Mouse (Mus musculus): ENCODE measurements around the gene Ackr1. TPM values are rescaled to one million over a fixed set of nuclear protein-coding genes. Genes with fewer than 3 reads are reported as not detected.
"Not testable (repeated sequence)": the region's sequence is repeated elsewhere in the genome, so short reads cannot be mapped to it uniquely, and the experiment has no call there.

Ackr1 gene
- total RNA-seq, 2 experiments from 2014 or later, result 77.4 to 81.1 TPM

DNA sequence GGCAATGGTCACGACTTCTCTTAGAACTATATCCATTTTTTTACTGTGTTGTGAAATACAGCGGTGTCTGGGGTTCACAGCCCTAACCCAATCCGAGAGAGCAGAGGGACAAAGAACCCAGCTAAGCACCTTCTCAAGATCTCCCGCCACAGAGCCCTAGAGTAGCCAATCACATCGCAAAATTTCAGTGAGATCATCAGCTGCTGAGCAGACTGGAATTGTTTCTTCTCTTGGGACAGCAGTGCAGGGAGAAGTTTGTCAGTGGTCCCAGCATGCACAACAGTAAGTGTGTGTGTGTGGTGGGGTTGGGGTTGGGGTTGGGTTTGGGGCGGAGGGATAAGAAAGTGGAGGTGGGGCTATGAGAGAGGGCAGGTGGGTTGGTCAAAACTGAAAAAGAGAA is 16.4 kb upstream of the Ackr1 start:
- peak; percentile 64 to 70 for DNase-seq (ENCODE audit: low spot score in 2 of 2)

DNA sequence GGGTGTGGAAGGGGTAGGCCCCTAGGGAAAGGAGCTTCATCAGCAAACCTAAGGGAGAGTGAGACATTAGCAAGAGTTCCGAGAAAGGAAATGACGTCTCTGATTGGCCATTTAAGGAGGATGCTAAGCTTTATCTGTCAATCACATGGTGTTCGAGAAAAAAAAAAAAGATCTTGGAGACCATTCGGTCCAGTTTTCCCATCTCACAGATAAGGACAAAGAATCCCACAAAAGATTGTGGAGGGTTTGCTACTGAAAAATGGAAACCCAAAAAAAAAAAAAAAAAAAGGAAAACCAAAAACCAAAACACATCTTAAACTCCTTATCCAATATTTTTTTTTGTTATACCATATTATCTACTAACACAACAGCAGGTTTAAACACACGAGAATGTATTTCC is 15.6 kb upstream of the Ackr1 start:
- no peak for DNase-seq (ENCODE audit: low spot score in 2 of 2)

DNA sequence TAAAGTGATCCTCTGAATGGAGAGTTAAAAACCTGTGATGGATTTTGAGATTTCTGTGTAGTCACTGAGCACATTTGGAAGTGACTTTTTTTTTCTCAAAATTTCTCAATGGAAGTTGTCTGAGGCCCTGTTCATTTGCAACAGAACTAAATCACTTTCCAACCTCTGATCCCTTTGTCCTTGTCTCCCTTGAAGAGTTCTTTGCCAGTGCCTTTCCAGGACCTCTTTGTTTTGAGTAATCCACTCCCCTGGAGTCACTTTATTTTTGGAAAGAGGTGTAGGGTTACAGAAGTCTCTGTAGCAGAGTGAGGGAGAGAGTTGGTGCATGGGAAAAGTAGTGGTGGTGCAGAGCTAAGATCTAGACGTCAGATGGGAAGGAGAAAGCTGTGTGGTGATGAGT is 15.0 kb upstream of the Ackr1 start:
- no peak for DNase-seq (ENCODE audit: low spot score in 2 of 2)

DNA sequence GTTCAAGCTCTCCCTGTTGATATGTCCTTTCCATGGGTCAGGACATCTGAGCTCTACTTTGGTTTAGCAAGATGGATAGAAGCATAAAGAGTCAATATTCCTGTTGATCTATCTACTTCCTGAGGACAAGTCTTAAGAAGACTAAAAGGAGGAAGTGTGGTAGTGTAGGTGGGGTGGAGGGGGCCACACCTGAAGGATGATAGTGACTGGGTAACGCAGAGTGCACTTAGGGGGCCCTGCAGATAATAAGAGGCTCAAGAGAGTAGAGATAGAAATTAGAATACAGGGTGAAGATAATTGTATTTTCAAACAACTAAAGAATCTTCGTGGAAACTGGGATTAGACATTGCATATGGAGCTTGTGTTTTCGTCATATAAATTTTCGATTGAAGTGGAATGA is 11.6 kb upstream of the Ackr1 start:
- DNase-seq (ENCODE audit: low spot score in 2 of 2), result no peak

DNA sequence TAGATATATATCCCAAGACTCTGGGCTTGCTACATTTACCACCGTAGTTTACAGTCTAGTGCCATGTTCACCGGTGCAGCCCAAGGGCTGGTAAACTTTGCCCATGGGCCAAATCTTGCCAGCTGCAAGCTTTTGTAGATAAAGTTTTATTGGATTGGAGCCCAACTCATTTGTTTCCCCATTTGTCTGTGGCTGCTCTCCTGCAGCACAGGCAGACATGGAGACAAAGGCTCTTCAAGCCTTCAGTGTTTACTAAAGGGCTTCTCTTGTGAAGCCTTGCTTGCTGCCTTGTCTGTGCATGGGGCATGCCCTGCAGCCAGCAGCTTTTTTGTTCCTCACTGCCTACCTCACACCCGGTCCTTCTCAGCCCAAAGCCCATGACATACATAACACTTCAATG is 10.4 kb upstream of the Ackr1 start:
- no peak for DNase-seq (ENCODE audit: low spot score in 2 of 2)

DNA sequence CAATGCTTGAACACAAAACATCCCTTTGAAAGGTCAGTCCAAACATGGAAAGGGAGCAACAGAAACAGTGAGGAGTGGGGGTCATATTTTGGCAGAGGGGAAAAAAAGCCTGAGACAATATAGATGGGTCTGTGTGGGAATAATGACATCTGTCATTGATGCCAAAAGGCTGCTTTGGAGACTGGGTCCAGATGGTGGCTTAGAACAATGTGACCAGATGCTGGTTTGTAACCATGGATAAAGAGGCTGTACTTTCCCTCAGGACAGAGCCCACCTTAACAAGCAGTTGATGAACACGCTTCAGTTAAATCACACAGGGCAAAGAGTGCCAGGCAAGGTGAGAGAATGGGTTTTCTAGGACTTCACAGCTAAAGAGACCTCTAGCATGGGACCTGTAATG is 8.9 kb upstream of the Ackr1 start:
- DNase-seq (ENCODE audit: low spot score in 2 of 2), result no peak

DNA sequence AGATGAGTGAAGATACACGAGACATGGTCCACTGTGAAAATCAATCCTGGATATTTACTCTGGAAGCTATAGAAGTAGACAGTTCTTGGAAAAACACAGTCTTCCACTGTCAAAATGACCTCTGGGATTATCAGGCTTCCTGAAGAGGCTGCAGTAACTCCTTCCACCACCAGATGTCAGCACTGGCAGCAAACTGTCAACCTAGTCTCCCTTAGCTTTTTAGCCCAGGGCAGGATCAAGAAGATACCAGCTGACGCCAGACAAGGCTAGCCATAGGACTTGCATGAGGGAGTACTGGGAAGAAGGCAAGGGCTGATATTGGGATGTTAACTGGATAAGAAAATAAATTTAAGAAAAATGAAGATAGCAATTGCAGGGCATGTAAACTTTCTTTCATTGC is 6.0 kb upstream of the Ackr1 start:
- peak; percentile 75 to 77 for DNase-seq (ENCODE audit: low spot score in 2 of 2)

DNA sequence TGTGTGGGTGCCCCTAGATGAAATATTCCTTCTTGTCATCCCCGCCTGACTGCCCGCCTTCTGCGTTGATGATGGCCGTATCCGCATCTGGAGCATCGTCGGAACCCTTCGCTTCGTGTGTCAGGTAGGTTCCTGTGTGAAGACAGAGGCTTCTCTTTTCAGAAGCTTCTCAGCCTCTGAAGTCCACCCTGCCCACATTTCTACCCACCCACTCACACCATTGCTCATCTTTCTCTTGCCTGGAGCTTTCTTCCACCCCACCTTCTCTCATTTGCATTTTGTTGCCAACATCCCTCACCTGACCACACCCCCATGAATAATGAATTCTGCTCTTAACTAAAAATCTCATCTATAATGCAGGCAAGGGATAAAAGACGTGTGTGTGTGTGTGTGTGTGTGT is 3.5 kb upstream of the Ackr1 start:
- no peak for DNase-seq (ENCODE audit: low spot score in 2 of 2)

DNA sequence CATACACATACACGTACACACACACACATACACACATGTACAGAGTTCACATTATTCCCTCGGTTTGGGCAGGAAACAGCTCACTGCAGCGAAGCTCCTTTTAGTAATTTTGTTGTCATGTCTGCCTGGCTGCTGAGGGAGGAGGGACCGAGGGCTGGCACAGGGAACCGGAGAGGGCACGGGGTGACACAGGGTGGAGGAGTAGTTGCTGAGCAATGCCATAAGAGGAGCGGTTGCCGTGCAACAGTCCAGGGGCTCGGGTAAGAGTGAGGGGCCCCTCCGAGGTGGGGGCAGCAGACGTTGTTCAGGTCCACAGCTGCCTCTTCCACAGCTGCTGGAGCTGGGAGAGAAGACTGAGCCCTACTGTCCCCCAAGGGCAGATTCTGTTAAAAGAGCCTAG is 2.4 kb upstream of the Ackr1 start:
- no peak for DNase-seq (ENCODE audit: low spot score in 2 of 2)

DNA sequence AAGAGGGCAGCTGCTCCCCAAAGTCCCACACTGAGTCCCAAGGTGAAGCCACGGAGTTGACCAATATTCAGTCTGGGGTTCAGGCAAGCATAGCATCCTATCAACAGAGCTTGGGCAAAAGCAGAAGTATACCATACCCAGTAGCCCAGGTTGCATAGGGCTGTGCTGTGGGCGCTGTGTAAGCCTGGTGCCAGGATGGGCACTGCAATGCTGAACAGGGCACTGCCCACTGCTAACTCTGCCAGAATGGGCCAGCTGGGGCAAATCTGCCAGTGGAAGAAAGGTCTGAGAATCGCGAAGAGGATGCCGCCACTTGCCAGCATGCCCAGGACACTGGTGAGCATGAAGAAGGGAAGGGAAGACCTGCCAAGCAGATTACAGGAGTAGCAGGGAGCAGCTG is 1.1 kb downstream of the Ackr1 start:
- no peak for DNase-seq (ENCODE audit: low spot score in 2 of 2)

DNA sequence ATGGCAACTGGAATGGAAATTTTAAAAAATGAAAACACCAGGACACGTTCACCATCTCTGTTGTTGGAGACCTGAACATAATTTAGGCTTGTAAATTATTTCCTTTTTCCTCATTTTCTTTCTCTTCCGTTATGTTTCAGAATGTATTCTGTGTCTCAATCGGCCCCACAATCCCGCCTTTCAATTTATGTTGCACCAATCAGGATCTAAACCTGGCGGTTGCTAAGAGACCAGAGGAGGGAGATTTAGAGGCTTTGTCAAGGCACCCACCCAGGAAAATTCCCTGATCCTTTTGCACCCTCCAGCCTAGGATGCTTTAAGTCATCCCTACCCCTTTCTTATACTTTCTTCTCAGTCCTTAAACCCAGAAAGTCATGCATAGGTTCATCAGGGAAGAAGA is 3.8 kb downstream of the Ackr1 start:
- DNase-seq (ENCODE audit: low spot score in 2 of 2), result no peak

DNA sequence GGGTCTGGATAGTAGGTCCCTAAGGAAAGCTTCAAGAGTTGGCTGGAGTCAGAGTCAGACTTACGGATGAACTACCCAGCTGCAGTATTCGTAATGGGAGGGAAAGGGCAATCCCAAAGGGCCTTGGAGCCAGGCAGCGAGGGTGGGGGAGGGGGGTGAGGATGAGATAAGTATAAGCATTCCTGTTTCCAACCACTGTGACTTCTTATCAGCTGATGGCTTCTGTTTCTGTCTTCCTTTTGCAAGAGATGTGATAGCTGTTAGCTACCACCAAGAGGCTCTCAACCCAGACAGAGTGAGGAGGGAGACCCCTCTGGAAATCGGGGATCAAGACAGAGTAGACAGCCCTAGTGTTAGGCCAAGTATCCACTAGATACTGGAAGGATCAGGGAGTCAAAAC is 4.4 kb downstream of the Ackr1 start:
- DNase-seq (ENCODE audit: low spot score in 2 of 2), result no peak

DNA sequence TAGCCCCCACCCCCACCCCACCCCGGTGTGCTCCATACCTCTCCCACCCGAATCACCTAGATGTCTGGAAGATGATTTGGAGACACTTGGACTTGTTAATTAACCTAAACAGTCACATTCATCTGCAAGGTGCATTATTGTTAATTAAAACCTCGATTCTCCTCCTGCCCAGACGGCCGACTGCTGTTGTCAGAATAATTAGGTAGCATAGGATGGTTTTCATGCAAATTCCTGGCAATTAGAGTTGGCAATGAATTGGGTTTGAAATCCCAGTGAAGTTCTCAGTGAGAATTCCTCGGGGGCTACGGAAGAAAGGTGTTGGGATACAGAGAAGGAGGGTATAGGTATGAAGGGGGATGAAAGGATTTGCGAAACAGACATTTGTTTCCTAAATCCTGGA is 5.1 kb downstream of the Ackr1 start:
- no peak for DNase-seq (ENCODE audit: low spot score in 2 of 2)

DNA sequence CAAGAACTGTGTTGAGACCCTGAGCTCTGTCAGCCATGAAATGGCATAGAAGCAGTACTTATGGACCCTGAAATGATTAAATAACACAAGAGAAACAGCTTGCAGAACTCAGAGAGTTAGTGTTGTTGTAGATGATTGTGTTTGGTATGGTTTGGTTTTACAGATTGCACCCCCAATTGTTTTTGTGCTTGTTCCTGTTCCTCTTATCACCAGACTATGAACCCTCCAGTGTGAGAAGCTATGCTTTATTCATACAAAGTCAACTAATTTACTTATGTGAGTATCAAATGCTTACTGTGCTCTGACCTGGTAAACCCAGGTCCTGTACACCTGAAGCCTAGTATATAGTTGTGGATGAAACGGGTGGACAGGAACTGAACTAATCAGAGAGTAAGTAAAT is 7.0 kb downstream of the Ackr1 start:
- DNase-seq (ENCODE audit: low spot score in 2 of 2), result no peak

DNA sequence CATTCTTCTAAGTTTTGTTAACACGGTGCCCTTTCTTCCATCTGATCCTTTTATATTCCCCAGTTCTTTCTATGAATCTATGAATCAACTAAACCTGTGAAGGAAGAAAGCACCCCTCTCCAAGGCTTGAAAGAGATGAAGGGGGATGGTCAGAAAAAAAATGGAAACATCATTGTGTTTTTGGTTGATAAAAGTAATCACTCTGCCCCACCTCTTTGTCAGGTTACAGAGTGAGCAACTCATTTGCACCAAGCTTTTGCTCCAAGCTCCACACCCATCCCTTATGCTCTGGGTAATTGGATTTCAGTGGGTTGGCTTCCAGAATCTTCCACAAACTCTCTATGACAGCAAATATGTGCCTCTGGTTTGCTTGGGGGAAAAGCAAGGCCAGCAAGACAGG is 8.2 kb downstream of the Ackr1 start:
- no peak for DNase-seq (ENCODE audit: low spot score in 2 of 2)

DNA sequence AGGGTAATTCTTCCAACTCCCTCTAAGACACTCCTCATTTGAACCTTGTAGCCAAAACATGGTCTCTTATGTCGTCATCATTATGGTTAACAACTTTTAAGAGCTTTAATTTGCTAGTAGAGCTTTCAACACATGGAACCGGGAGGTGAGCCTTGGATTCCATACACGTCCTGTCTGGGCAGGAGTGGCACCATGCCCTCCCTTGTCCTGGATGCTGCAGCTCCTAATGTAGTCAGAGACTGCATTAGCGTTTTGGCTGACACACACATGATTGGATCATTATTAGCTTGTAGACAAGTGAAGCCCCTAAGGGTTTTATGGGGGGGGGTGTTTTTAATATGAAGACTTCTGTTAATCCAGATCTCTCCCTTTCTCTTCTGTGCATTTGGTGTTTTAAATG is 8.6 kb downstream of the Ackr1 start:
- no peak for DNase-seq (ENCODE audit: low spot score in 2 of 2)

DNA sequence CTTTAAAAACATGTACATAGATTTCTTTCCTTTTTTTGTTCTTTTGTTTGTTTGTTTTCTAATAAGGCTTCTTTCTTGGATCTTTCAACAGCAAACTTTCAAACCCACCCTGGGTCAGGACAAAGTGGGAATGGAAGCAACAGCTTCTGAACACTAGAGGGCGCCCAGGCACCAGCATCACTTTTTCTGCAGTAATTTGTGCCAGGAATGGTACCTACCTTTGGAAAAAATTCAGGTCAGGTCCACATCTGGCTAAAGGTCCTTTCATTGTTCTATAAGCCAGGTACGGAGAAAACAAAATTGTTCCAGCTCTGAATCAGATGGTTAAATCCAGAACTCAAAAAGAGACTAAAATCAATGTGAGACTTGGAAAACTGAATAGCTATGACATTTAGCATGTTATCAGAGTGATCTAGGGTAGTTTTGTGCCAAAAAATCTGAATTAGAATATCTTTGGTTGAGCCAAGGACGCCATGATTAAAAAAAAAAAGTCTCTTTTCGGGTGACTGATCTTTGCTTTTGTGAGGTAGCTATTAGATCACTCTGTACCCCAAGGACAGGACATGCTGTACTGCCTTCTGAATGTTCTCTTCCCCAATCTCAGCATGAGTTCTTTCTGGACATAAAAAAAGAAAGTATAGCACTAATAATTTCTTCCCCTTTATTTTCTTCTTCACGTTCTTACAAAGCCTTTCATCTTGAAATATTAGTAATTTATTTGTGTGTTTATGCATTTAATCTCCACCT is 9.5 kb downstream of the Ackr1 start:
- peak in 1 of 2 experiments; percentile 69 for DNase-seq (ENCODE audit: low spot score in 2 of 2)

DNA sequence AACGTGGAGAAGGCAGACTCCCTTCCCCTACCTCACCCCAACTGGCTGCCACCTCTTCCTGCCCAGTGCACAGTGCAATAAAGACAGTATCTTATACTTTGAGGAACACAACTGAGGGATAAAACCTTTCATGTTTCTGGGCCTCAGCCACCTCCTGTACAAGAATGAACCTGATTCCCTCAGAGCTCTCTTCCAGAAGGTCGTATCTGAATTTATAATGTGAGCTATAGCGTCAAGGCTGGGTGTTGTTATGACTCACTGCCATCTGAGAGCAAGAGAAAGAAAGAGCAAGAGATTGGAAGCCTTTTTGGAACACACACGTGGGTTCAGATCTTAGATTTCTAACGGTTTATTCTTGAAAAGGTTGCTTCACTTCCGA is 11.3 kb downstream of the Ackr1 start:
- no peak for DNase-seq (ENCODE audit: low spot score in 2 of 2)

DNA sequence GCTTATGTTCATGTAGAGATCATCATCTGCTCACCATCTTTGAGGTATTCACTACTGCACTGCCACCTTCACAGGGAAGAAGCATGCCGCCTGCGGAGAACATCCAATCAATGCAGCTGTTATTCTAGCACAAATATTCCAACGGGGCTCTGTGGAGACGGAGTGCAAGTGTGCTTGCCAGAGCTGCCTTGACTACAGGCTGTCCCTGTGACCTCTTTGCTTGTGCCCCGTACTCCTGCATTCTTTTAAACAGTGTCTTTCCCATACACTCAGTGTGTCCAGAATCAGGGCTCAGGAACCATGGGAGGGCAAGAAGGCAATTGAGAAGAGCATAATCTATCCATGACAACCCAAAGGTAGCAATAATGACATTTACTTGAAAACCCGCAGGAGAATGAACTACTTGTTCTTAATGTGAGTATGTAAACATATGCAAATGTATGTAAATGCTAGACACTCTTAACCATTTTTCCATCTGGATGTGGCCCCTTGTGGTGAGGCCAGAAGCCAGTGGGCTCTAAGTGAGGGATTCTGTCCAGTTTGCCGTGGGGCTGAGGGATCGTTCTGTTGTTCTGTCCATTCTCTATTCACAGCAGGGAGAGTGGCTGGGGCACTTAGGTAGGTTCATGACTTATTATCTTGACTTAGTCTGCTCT is 11.8 kb downstream of the Ackr1 start:
- DNase-seq (ENCODE audit: low spot score in 2 of 2), result no peak

DNA sequence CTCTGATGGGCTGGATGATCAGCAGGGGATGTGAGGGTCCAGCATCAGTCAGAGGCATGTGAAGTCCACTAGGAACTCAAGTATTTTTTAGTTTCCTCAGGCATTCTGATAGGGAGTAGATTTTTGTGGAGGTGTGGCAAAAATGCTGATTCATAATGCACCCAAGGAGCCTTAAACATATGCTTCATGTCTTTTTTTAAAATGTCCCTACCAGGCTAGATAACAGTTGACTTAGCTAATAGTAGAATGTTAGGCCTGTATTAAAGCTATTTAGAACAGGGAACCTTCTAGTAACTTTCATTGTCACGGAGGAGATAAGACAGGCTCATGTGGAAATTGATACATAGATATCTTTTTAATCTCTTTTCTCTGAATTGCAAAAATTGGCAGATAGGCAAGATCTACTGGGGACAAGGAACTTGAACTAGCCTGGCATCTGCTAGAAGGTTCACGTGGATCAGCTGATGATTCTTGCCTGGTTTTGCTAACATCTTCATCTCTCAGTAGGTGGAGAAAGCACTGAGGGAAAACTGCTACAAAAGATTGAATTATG is 15.5 kb downstream of the Ackr1 start:
- no peak for DNase-seq (ENCODE audit: low spot score in 2 of 2)

DNA sequence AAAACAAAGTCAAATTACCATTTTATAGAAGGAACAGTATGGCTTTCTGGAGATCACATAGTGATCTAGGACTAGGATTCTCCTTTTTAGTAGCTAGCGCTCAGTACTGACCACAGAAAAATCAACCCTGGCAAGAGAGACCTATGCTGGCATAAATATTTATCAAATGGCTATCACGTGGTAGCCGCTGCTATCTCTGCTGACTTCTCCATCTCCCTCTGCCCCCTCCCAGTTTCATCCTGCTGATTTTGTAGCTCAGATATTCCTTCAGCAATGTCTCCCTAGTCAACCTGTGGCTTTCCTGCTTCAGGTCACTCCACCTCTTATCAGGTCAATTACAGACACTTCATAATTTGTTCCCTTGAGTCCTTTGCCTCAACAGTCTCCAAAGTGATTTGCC is 17.8 kb downstream of the Ackr1 start:
- no peak for DNase-seq (ENCODE audit: low spot score in 2 of 2)

DNA sequence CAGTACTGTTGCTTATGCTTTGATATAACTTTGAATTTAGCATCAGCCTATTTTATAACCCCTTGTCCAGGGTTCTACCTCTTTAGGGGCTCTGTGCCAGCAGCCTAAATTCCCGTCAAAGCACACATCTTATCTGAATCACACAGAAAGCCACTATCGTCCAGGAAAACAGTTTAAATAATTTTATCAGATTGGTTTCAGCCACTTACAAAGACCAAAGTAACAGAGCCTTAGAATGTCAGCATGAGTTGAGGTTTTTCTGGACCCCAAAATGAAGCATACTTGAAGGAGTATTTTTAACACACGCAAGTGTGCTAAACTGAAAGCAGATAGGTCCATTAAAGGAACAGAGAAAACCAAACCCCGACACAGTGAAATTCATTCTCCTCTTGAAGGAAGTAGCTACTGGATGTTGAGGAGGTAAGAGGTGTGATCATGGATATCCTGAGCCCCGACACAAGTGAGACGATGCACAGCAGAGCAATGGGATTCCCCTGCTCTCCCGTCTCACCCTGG is 20.0 kb downstream of the Ackr1 start:
- DNase-seq (ENCODE audit: low spot score in 2 of 2), result not testable (repeated sequence)

DNA sequence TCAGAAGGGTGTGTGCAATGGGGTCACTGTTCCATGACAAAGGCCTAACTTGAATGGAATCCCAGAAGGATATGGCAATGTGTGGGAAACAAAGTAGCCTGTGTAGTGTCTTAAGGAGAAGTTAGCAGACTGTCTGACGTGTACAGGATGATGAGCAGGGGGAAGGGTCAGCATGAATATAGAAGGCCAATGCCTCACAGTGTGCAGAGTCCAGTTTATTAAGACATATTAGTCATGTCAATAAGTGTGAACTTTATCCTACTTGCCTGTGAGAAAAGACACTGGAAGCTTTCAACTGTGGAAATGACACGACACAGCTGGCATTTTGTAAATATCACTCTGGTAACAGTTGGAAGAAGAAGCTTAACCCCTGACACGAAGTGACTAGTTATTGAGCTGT is 30.8 kb downstream of the Ackr1 start:
- DNase-seq (ENCODE audit: low spot score in 2 of 2), result not testable (repeated sequence)

All from layer of hippocampus, postnatal 10 days (tissue).